Mouse (Mus musculus) stomach, postnatal 0 days (tissue): ENCODE measurements at regions not wholly inside any gene's neighbourhood (a gene's known extent, or its start where the extent isn't known, plus 50 kb on each side); places are given as distances from the start of the nearest gene placed in this dataset.

ENCODE experiments used
- ATAC-seq: fragments of 200-750 bp; cut with Nextera tagmentation; 2 replicates; pipeline ENCODE4 v1.8.0; 2017; ENCODE audit not compliant: low FRiP score, low TSS enrichment
- DNase-seq: peaks from one replicate; pipeline ENCODE4 v3.0.0-alpha.2; 2016; ENCODE audit warnings: low spot score
- H3K27ac ChIP-seq: fragments of 300-500 bp; sonication (generic); replicated peaks from 2 replicates; pipeline ENCODE4 v1.5.1; 2014; ENCODE audit warnings: mild to moderate bottlenecking, control low read depth
- H3K27me3 ChIP-seq: fragments of 300-500 bp; sonication (generic); 2 replicates; pipeline ENCODE4 v1.6.1; 2014; ENCODE audit warnings: low read length; ENCODE audit not compliant: control insufficient read depth, insufficient read depth
- H3K36me3 ChIP-seq: fragments of 300-500 bp; sonication (generic); 2 replicates; pipeline ENCODE4 v1.6.1; 2014; ENCODE audit warnings: low read length, mixed read lengths; ENCODE audit not compliant: control insufficient read depth, insufficient read depth
- H3K4me1 ChIP-seq: fragments of 300-500 bp; sonication (generic); replicated peaks from 2 replicates; pipeline ENCODE4 v1.6.1; 2014; ENCODE audit warnings: antibody characterized with exemption; ENCODE audit not compliant: control insufficient read depth, insufficient read depth
- H3K4me2 ChIP-seq: fragments of 300-500 bp; sonication (generic); replicated peaks from 2 replicates; pipeline ENCODE4 v1.6.1; 2014; ENCODE audit warnings: low read depth, mild to moderate bottlenecking, control low read depth, moderate library complexity
- H3K4me3 ChIP-seq: fragments of 300-500 bp; sonication (generic); 2 replicates; pipeline ENCODE4 v1.5.1; 2014; ENCODE audit warnings: low read depth, low read length, control low read depth
- H3K9ac ChIP-seq: fragments of 300-500 bp; sonication (generic); 2 replicates; pipeline ENCODE4 v1.6.1; 2014; ENCODE audit warnings: mild to moderate bottlenecking, low read length, control low read depth, mixed read lengths
- H3K9me3 ChIP-seq: fragments of 300-500 bp; sonication (generic); 2 replicates; pipeline ENCODE4 v1.6.1; 2016; ENCODE audit warnings: low read length; ENCODE audit not compliant: control insufficient read depth
- CTCF ChIP-seq: IDR thresholded peaks from 2 replicates; pipeline ENCODE4 v1.5.1; 2016; ENCODE audit warnings: antibody characterized with exemption, low read depth, mild to moderate bottlenecking, moderate library complexity
- EP300 ChIP-seq: optimal IDR thresholded peaks from 2 replicates; pipeline ENCODE3; 2016; ENCODE audit warnings: antibody characterized with exemption
- WGBS: fragments of 180-500 bp; shearing (Covaris S2); extraction: QIAGEN DNeasy Blood & Tissue Kit; methylation state at CpG from one replicate; pipeline ENCODE4 v1.1.7; 2014; 5-methylcytosine and 5-hydroxymethylcytosine counted together

DNA sequence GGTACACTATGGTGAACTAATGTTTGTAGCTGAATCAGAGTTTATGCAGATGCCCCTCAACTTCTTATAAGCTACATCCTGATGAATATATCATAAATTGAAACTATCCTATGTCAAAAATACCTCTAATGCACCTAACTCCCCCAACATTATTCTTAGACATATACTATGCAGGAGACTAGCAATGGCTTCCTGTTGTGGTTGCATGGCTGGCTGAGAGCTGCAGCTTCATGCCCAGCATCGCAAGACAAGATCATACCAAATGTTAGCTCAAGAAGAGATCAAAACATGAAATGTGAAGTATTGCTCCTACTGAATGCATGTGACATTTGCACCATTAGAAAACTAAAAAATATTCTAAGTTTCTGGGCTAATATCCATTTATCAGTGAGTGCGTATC lies 206.9 kb upstream of the Cited2 start:
- 92% methylated on average over 2 of the region's 2 CpGs for WGBS
- Histone ChIP-seq H3K4me1 (no peaks in the 10 kb centered on the region), H3K9me3 (no peaks in the 10 kb centered on the region), H3K4me3 (no peak overlapping the region), H3K9ac (no peak overlapping the region), H3K36me3 (no peaks in the 10 kb centered on the region), H3K4me2 (no peak overlapping the region), H3K27ac (no peak overlapping the region), H3K27me3 (no peaks in the 10 kb centered on the region)
- ATAC-seq, result no peak
- no peak for TF ChIP-seq EP300
- no peak for TF ChIP-seq CTCF
- DNase-seq, result no peak

DNA sequence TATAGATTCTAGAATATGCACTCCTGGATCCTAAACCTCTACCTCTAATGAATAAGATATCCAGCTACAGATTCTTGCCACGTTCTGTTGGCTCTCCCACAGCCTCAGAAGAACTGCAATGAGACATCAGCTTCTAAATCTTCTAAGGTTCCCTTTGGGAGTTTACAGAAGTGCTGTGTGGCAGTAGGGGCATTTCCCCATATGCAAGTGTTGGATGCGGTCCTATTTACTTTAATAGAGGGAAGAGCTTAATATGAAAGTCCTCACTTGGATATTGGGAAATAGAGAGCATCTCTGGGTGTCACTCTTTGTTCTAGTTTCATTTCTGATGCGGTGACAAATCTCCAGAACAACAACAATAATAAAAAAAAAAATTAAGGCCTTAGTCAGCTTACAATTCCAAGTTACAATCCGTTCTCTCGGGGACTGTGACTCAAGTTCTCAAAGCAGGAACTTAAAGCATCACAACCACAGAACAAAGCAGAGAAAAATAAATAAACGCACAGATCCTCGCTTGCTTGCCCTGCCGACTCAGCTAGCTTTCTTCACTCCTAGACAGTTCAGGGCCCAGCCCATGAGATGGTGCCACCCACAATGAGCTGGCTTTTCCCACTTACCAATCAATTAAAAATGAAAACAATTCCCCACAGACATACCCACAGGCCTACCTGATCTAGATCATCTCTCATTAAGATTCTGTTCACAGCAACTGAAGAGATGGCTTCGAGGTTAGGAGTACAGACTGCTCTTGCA lies 204.4 kb upstream of the Cited2 start:
- DNase-seq (peak; percentile 26), ATAC-seq (peak; percentile 60; the same call in 1 of the 2 replicates)
- H3K9me3 ChIP-seq, result no peaks in the 10 kb centered on the region
- H3K4me3 ChIP-seq, result no peak overlapping the region
- no peak overlapping the region for H3K9ac ChIP-seq
- peak overlapping the region; percentile 18; the same call in 1 of the 2 replicates for H3K27ac ChIP-seq
- TF ChIP-seq EP300 (no peak), CTCF (no peak)
- no peak overlapping the region for H3K4me2 ChIP-seq
- WGBS, result 53% methylated on average over 9 of the region's 9 CpGs
- no peaks in the 10 kb centered on the region for H3K27me3 ChIP-seq
- no peaks in the 10 kb centered on the region for H3K36me3 ChIP-seq
- no peaks in the 10 kb centered on the region for H3K4me1 ChIP-seq

DNA sequence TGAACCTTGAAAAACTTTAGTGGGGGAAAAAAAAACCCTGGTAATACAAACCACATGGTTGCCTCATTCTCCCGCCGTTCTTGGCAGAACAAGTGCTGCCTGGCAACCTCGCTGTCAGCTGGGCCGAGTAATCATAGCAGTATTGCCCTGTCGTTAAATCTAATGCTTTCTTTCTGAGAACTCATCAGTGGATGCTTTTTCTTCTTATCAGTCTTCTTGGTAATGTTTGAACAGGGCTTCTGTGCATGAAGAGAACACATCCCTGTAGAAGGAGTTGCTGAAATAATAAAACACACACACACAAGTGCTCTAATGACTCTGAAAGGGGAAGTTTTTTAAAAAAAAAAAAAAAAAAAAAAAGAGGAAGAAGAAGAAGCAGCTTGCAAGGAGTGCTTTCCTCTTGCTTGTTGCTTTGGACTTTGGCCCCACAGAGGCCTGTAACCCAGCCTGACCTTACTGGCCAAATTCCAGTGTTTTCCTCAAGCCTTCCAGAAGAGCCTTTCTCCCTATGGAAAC lies 200.9 kb upstream of the Cited2 start:
- Histone ChIP-seq H3K27me3 (no peaks in the 10 kb centered on the region), H3K4me3 (no peak overlapping the region), H3K9me3 (no peaks in the 10 kb centered on the region), H3K4me1 (no peaks in the 10 kb centered on the region), H3K9ac (no peak overlapping the region), H3K4me2 (no peak overlapping the region), H3K27ac (no peak overlapping the region), H3K36me3 (no peaks in the 10 kb centered on the region)
- DNase-seq (peak; percentile 50), ATAC-seq (peak; percentile 79)
- WGBS, result 23% methylated on average over 5 of the region's 5 CpGs
- TF ChIP-seq CTCF, result no peak

DNA sequence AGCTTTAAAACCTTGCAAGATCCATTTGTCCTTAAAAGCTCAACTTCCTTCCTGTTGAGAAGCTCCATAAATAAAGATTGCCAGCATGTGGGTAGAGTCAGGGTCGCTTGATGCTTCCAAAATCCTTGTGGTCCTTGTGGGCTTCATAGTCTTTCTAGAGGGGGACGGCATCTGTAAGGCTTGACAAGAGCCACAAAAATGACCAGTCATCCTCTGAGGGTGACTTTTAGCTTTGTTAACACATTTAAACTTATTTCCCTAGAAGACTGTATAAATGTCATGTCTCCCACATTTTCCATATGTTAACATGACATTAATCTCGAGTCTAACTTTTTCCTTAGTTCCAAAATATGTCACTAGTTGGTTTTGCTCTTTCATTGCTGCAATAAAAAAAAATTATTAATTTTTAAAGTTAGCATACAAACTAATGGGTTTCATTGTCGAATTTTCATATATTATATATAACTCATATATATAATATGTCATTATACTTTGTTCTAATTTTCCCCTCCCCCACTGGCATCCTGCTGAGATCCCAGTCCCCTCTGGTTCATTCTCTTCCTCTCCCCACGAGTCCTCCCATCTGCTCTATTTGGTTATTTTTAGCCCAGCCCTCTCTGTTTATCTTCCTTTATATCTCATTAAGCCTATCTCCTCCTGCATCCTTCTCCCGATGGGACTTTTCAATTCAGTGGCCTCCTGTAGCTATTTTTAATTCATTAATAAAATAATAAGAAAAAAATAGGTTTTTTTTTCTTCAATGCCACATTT lies 199.3 kb upstream of the Cited2 start:
- Histone ChIP-seq H3K4me2 (no peak overlapping the region), H3K36me3 (no peaks in the 10 kb centered on the region), H3K9me3 (no peaks in the 10 kb centered on the region), H3K27me3 (no peaks in the 10 kb centered on the region), H3K9ac (no peak overlapping the region), H3K27ac (no peak overlapping the region), H3K4me3 (no peak overlapping the region), H3K4me1 (no peaks in the 10 kb centered on the region; the same call in 1 of the 2 replicates)
- TF ChIP-seq EP300 (no peak), CTCF (no peak)
- 61% methylated on average over 6 of the region's 6 CpGs for WGBS
- ATAC-seq, result no peak
- DNase-seq, result no peak

DNA sequence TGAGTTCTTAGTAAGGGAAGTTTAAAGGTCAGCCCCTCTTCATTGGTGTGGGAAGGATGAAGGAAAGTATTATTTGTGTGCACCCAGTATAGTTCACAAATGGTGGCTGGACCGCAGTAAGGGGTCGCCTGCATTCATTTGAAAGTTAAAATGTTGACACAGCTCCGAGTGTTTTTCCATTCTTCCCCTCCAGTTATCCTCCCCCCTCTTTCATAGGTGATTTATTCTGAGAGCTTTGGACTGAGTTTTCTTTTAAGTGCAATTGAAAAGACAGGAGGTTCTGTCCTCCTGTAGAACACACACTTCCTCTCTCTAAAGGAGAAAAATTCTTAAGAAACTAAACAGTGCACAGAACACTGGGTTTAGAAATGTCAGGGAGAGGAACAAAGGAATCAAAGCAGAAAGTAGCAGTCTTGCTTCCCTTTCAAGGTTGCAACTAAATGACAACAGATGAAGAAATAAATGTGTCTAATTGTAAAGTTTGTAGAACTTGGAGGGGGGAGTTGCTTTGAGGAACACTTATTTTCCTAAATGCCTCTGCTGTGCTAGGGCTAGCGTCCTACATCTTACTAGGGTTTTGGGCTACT lies 195.8 kb upstream of the Cited2 start:
- WGBS, result 70% methylated on average over 4 of the region's 4 CpGs
- Histone ChIP-seq H3K4me2 (no peak overlapping the region), H3K9me3 (no peaks in the 10 kb centered on the region), H3K4me3 (no peak overlapping the region), H3K27ac (no peak overlapping the region), H3K27me3 (no peaks in the 10 kb centered on the region), H3K36me3 (no peaks in the 10 kb centered on the region), H3K9ac (no peak overlapping the region), H3K4me1 (no peaks in the 10 kb centered on the region; the same call in 1 of the 2 replicates)
- DNase-seq (no peak), ATAC-seq (no peak)
- TF ChIP-seq EP300 (no peak), CTCF (no peak)
